Mouse (Mus musculus) C2C12 (cell line): ENCODE results near the gene Col4a2. TPM values are rescaled to one million over a fixed set of nuclear protein-coding genes. Genes with fewer than 3 reads are reported as not detected.

Experiments
- H3K27me3 ChIP-seq: one replicate; pipeline ENCODE4 v1.6.1; 2011; ENCODE audit not compliant: control insufficient read depth, insufficient read depth, insufficient read length
- H3K36me3 ChIP-seq: one replicate; pipeline ENCODE4 v1.6.1; 2011; ENCODE audit not compliant: control insufficient read depth, insufficient read depth
- H3K4me3 ChIP-seq: one replicate; pipeline ENCODE4 v1.5.1; 2011; ENCODE audit warnings: mild to moderate bottlenecking, control low read depth; ENCODE audit not compliant: poor library complexity, insufficient read depth, severe bottlenecking
- H3K79me2 ChIP-seq: one replicate; pipeline ENCODE4 v1.6.1; 2011; ENCODE audit not compliant: control insufficient read depth, insufficient read depth
- H3K79me3 ChIP-seq: one replicate; pipeline ENCODE4 v1.6.1; 2011; ENCODE audit warnings: low read depth, control low read depth
- H3ac ChIP-seq: one replicate; pipeline ENCODE3; 2011; ENCODE audit warnings: low read depth; ENCODE audit not compliant: control insufficient read depth, insufficient read length
- CEBPB ChIP-seq: IDR thresholded peaks from one replicate; pipeline ENCODE4 v1.6.1; 2011; ENCODE audit warnings: low read depth, mild to moderate bottlenecking, control low read depth, moderate library complexity
- CTCF ChIP-seq: IDR thresholded peaks from one replicate; pipeline ENCODE4 v1.5.1; 2011; ENCODE audit not compliant: control insufficient read depth, insufficient read depth, insufficient read length
- FOSL1 ChIP-seq: IDR thresholded peaks from one replicate; pipeline ENCODE4 v1.8.0; 2011; ENCODE audit warnings: mild to moderate bottlenecking, low read length; ENCODE audit not compliant: poor library complexity, insufficient read depth, severe bottlenecking
- MAX ChIP-seq: IDR thresholded peaks from one replicate; pipeline ENCODE4 v1.6.1; 2011; ENCODE audit warnings: mild to moderate bottlenecking, control low read depth
- MYOD1 ChIP-seq: IDR thresholded peaks from one replicate; pipeline ENCODE4 v1.6.1; 2011; ENCODE audit warnings: low read depth; ENCODE audit not compliant: control insufficient read depth, insufficient read length
- MYOG ChIP-seq: IDR thresholded peaks from one replicate; pipeline ENCODE4 v1.6.1; 2011; ENCODE audit not compliant: control insufficient read depth, insufficient read length; ENCODE audit errors: extremely low read depth
- USF1 ChIP-seq: IDR thresholded peaks from one replicate; pipeline ENCODE4 v1.6.1; 2011; ENCODE audit warnings: low read depth, mild to moderate bottlenecking, control low read depth, moderate library complexity
- polyA plus RNA-seq: library from polyadenylated mRNA; unstranded; fragments of >200 nt; fragmentation: generic; extraction: Trizol; gene quantifications from one replicate; pipeline ENCODE4 v1.2.1, GENCODE M21; 2012; ENCODE audit warnings: missing spikeins

Col4a2 gene
- polyA plus RNA-seq, 1 experiment = 68.8 TPM

DNA sequence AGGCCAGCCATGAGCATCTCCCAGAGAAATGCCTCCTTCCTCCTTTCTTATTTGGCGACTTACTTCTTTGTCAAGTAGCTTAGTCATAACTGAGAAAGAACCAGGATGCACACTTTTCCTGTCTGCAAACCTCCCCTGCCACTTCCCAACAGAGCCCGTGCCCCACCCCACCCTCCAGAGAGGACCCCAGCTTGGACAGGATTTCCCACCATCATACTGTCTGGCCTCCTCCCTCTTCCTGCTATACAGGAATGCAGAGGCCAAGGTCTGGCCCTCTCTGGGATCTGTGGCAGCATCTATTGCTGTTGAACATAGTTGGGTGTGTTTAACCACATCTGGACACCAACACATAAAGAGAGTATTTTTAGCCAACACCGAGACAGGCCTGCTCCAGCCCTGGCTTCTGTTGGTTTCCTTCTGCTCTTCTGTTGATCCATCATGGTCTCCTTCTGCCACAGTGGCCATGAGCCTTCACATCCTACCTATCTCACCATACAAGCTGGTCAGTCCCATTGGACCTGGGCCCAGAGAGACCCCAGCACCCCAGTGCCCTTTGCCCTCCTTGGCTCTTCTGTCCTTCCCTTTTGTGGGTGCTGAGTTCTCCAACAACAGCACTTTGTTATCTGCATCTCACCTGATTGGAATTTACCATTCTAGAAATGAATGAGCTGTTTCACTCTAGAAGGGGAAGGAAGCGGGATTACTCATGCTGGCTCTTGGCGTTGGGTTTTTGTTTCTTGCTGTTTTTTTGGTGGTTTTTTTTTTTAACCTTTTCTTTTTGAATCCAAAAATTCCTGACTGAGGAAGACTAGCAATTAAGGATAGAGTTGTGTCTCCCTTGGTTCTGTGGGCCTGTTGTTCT is 10.3 kb downstream of the Col4a2 start:
- no peaks in the 10 kb centered on the region for H3K27me3 ChIP-seq
- peaks cover 6% of the 10 kb centered on the region for H3K36me3 ChIP-seq
- TF ChIP-seq CTCF (no peak), MYOG (no peak), MYOD1 (no peak), FOSL1 (peak; percentile 15), CEBPB (no peak), USF1 (no peak)
- no peak overlapping the region for H3K4me3 ChIP-seq
- peaks cover 49% of the 10 kb centered on the region for H3K79me2 ChIP-seq
- peaks cover 17% of the 10 kb centered on the region for H3K79me3 ChIP-seq
- H3ac ChIP-seq = no peak overlapping the region

DNA sequence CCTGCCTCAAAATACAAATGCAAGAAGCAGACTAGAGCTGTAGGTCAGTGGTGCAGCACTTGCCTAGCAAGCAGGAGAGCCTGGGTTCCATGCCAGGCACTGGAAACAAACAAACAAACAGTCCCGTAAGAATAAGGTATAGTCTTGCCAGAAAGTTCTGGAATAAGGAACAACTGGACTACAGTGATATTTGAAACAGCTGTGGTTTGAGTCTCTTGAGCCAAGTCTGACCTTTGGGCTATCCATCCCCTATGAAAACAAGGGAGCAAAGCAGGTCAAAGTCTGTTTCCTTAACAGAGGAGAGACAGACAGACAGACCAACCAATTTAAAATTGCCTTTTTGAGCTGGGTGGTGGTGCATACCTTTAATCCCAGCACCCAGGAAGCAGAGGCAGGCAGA is 11.1 kb downstream of the Col4a2 start:
- H3K27me3 ChIP-seq = no peaks in the 10 kb centered on the region
- peaks cover 14% of the 10 kb centered on the region for H3K79me3 ChIP-seq
- no peak for TF ChIP-seq CTCF
- TF ChIP-seq FOSL1 = no peak
- no peak for TF ChIP-seq MAX
- TF ChIP-seq MYOD1 = no peak
- TF ChIP-seq USF1 = no peak
- TF ChIP-seq MYOG = no peak
- TF ChIP-seq CEBPB = no peak
- H3ac ChIP-seq = no peak overlapping the region
- no peak overlapping the region for H3K4me3 ChIP-seq
- peaks cover under 1% of the 10 kb centered on the region for H3K36me3 ChIP-seq
- peaks cover 55% of the 10 kb centered on the region for H3K79me2 ChIP-seq

DNA sequence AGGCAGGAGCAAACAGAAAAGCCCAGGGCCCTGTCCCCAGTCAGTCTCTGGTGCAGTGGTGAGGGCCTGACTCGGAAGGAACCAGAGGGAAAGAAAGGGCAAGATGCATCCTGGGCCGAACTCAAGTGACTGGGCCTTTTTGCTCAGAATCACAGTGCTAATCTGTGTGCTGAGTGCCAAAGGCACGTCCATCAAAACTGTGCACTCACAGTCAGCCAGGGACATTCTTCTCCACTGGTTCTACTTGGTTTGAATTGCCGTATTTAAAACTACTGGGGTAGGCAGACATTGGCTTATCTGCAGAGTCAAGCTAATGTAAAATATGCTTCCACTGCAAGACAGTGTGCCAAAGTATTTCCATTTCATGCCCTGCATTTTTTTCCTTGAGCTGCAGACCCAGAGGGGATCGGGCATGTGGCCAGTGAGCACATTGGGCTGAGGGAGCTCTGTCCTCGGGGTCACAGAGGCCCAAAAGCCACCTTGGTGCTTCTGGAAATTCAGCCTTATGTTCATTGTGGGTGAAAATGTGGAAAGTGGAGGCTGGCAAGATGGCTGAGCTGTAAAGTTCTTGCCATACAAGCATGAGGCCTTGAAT is 12.3 kb downstream of the Col4a2 start:
- H3K4me3 ChIP-seq = no peak overlapping the region
- no peaks in the 10 kb centered on the region for H3K36me3 ChIP-seq
- TF ChIP-seq CTCF (no peak), MAX (no peak), MYOG (no peak)
- peaks cover 54% of the 10 kb centered on the region for H3K79me2 ChIP-seq
- no peaks in the 10 kb centered on the region for H3K27me3 ChIP-seq
- H3K79me3 ChIP-seq = peaks cover 14% of the 10 kb centered on the region
- H3ac ChIP-seq = no peak overlapping the region

GRCm38 (mm10) chr8:11327298-11327697 is 14.7 kb downstream of the Col4a2 start:
- Histone ChIP-seq H3K27me3 (no peaks in the 10 kb centered on the region), H3K36me3 (no peaks in the 10 kb centered on the region), H3K4me3 (no peak overlapping the region), H3ac (no peak overlapping the region), H3K79me3 (peaks cover 14% of the 10 kb centered on the region), H3K79me2 (peaks cover 44% of the 10 kb centered on the region)
- TF ChIP-seq MYOG (no peak), FOSL1 (no peak), CTCF (no peak), MAX (no peak), MYOD1 (no peak), CEBPB (no peak), USF1 (no peak)

DNA sequence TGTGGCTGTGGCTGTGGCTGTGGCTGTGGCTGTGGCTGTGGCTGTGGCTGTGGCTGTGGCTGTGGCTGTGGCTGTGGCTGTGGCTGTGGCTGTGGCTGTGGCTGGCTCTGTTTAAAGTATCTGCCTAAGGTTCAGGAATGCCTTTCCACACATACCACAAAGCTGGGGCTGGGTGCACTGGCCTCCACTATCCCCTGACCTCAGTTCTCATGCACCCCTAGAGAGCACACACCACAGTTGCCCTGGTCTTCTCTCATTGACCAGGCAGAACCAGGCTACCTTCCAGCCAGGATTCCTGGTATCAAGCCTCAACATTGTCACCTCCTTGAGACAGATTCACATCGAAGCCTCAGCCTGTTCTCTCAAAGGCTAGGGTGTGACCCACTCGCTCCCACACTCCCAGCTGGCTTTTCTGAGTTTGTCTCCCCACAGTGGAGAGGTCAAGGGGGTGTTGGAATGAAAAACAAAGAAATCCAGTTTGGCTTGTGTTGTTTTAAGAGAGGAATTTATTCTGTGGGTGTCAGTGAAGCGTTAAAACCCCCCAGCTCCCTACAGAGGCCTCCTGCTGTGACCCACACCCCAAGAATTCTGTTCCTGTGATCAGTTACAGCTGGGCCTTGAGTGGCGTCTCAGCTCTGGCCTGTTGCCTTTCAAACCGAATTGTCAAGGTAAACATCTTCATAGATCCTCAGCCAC is 15.3 kb downstream of the Col4a2 start:
- H3ac ChIP-seq = no peak overlapping the region
- H3K27me3 ChIP-seq = no peaks in the 10 kb centered on the region
- H3K79me2 ChIP-seq = peaks cover 50% of the 10 kb centered on the region
- TF ChIP-seq MAX (no peak), CEBPB (no peak)
- H3K79me3 ChIP-seq = peaks cover 15% of the 10 kb centered on the region
- H3K36me3 ChIP-seq = no peaks in the 10 kb centered on the region
- no peak overlapping the region for H3K4me3 ChIP-seq

- Histone ChIP-seq H3K36me3 (no peaks in the 10 kb centered on the region), H3K4me3 (no peak overlapping the region), H3ac (no peak overlapping the region), H3K79me3 (peaks cover 14% of the 10 kb centered on the region), H3K27me3 (no peaks in the 10 kb centered on the region), H3K79me2 (peaks cover 58% of the 10 kb centered on the region)
- TF ChIP-seq USF1 (no peak), MAX (no peak), FOSL1 (no peak), CEBPB (no peak), MYOD1 (no peak), CTCF (no peak), MYOG (no peak)
Measured at GRCm38 (mm10) chr8:11331561-11331960, 19.0 kb downstream of the Col4a2 start.
